Mouse (Mus musculus): ENCODE data around the gene Stac2. TPM values are rescaled to one million over a fixed set of nuclear protein-coding genes. Genes with fewer than 3 reads are reported as not detected.

Gene Stac2
- polyA plus RNA-seq, 1 experiment = 34.6 TPM

DNA sequence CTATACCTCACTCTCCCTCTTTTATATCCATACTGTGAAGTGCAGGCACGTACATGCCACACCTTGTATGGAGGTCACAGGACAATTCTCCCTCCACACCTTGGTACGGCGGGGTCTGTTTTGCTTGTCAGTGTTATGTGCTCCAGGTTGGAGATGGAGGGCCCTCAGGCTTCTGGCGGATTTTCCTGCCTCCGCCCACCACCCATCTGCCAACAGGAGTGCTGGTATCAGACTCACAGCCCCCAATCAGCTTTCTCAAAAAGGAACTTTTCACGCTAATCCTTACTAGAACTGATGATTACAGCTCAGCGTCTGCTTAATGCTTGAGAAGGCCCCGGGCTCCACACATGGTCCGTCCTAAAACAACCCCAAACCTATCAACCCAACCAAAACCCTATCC, 32.9 kb upstream of the Stac2 start:
- no peaks in the 10 kb centered on the region for H3K27me3 ChIP-seq (ENCODE audit: control insufficient read depth, insufficient read depth, insufficient read length)
- H3K4me3 ChIP-seq (ENCODE audit: insufficient read depth, poor library complexity, severe bottlenecking) = no peak overlapping the region
- H3K79me3 ChIP-seq (ENCODE audit: low read depth) = no peaks in the 10 kb centered on the region
- H3K36me3 ChIP-seq (ENCODE audit: control insufficient read depth, insufficient read depth) = no peaks in the 10 kb centered on the region
- TF ChIP-seq USF1 (IDR thresholded peaks at IDR 0.05; ENCODE audit: low read depth) (no peak), MYOG (IDR thresholded peaks at IDR 0.05; ENCODE audit: control insufficient read depth, extremely low read depth, insufficient read length) (no peak), MYOD1 (IDR thresholded peaks at IDR 0.05; ENCODE audit: control insufficient read depth, insufficient read length, low read depth) (no peak), CTCF (IDR thresholded peaks at IDR 0.05; ENCODE audit: control insufficient read depth, insufficient read depth, insufficient read length) (no peak), FOSL1 (IDR thresholded peaks at IDR 0.05; ENCODE audit: insufficient read depth, low read length, poor library complexity, severe bottlenecking) (no peak), CEBPB (IDR thresholded peaks at IDR 0.05; ENCODE audit: low read depth) (no peak), MAX (IDR thresholded peaks at IDR 0.05) (no peak)
- no peak overlapping the region for H3ac ChIP-seq (ENCODE audit: control insufficient read depth, insufficient read length, low read depth)
- H3K79me2 ChIP-seq (ENCODE audit: control insufficient read depth, insufficient read depth) = no peaks in the 10 kb centered on the region

DNA sequence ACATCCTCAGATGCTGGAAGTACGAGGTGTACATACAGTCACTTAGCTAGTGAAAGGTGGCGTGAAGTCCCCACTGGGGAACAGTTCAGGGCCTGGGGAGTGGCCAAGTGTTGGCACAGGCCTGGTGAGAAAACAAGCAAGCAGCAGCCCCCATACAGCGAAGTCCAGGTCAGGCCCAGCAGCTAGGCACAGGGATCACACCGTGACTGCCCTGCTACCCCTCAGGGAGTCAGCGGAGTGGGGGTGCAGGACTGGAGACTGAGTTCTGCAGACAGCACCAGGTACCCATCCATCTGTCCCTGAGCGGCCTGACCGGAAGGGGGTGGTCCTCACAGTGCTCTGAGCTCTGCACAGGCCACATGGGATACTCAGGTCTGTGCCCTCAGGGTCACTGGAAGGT, 29.5 kb upstream of the Stac2 start:
- Histone ChIP-seq H3K36me3 (ENCODE audit: control insufficient read depth, insufficient read depth) (no peaks in the 10 kb centered on the region), H3K27me3 (ENCODE audit: control insufficient read depth, insufficient read depth, insufficient read length) (no peaks in the 10 kb centered on the region)
- TF ChIP-seq CEBPB (IDR thresholded peaks at IDR 0.05; ENCODE audit: low read depth) (no peak), MYOG (IDR thresholded peaks at IDR 0.05; ENCODE audit: control insufficient read depth, extremely low read depth, insufficient read length) (no peak), CTCF (IDR thresholded peaks at IDR 0.05; ENCODE audit: control insufficient read depth, insufficient read depth, insufficient read length) (no peak), MAX (IDR thresholded peaks at IDR 0.05) (no peak), FOSL1 (IDR thresholded peaks at IDR 0.05; ENCODE audit: insufficient read depth, low read length, poor library complexity, severe bottlenecking) (no peak), MYOD1 (IDR thresholded peaks at IDR 0.05; ENCODE audit: control insufficient read depth, insufficient read length, low read depth) (no peak), USF1 (IDR thresholded peaks at IDR 0.05; ENCODE audit: low read depth) (no peak)

GRCm38 (mm10) chr11:98080450-98080849, 27.2 kb upstream of the Stac2 start:
- Histone ChIP-seq H3K36me3 (ENCODE audit: control insufficient read depth, insufficient read depth) (no peaks in the 10 kb centered on the region), H3K79me2 (ENCODE audit: control insufficient read depth, insufficient read depth) (no peaks in the 10 kb centered on the region), H3K27me3 (ENCODE audit: control insufficient read depth, insufficient read depth, insufficient read length) (no peaks in the 10 kb centered on the region), H3K79me3 (ENCODE audit: low read depth) (no peaks in the 10 kb centered on the region), H3ac (ENCODE audit: control insufficient read depth, insufficient read length, low read depth) (no peak overlapping the region), H3K4me3 (ENCODE audit: insufficient read depth, poor library complexity, severe bottlenecking) (no peak overlapping the region)
- TF ChIP-seq MAX (IDR thresholded peaks at IDR 0.05) (no peak), MYOD1 (IDR thresholded peaks at IDR 0.05; ENCODE audit: control insufficient read depth, insufficient read length, low read depth) (no peak), CTCF (IDR thresholded peaks at IDR 0.05; ENCODE audit: control insufficient read depth, insufficient read depth, insufficient read length) (no peak), CEBPB (IDR thresholded peaks at IDR 0.05; ENCODE audit: low read depth) (no peak), USF1 (IDR thresholded peaks at IDR 0.05; ENCODE audit: low read depth) (no peak), MYOG (IDR thresholded peaks at IDR 0.05; ENCODE audit: control insufficient read depth, extremely low read depth, insufficient read length) (no peak), FOSL1 (IDR thresholded peaks at IDR 0.05; ENCODE audit: insufficient read depth, low read length, poor library complexity, severe bottlenecking) (no peak)

More for the DNA sequence above, 29.5 kb upstream of the Stac2 start:
- no peak overlapping the region for H3ac ChIP-seq (ENCODE audit: control insufficient read depth, insufficient read length, low read depth)
- no peaks in the 10 kb centered on the region for H3K79me2 ChIP-seq (ENCODE audit: control insufficient read depth, insufficient read depth)
- no peak overlapping the region for H3K4me3 ChIP-seq (ENCODE audit: insufficient read depth, poor library complexity, severe bottlenecking)
- no peaks in the 10 kb centered on the region for H3K79me3 ChIP-seq (ENCODE audit: low read depth)

- no peak overlapping the region for H3ac ChIP-seq (ENCODE audit: control insufficient read depth, insufficient read length, low read depth)
- no peaks in the 10 kb centered on the region for H3K36me3 ChIP-seq (ENCODE audit: control insufficient read depth, insufficient read depth)
- H3K27me3 ChIP-seq (ENCODE audit: control insufficient read depth, insufficient read depth, insufficient read length) = no peaks in the 10 kb centered on the region
- no peak overlapping the region for H3K4me3 ChIP-seq (ENCODE audit: insufficient read depth, poor library complexity, severe bottlenecking)
- TF ChIP-seq MYOD1 (IDR thresholded peaks at IDR 0.05; ENCODE audit: control insufficient read depth, insufficient read length, low read depth) (no peak), USF1 (IDR thresholded peaks at IDR 0.05; ENCODE audit: low read depth) (no peak), MAX (IDR thresholded peaks at IDR 0.05) (no peak), CEBPB (IDR thresholded peaks at IDR 0.05; ENCODE audit: low read depth) (no peak), CTCF (IDR thresholded peaks at IDR 0.05; ENCODE audit: control insufficient read depth, insufficient read depth, insufficient read length) (no peak), FOSL1 (IDR thresholded peaks at IDR 0.05; ENCODE audit: insufficient read depth, low read length, poor library complexity, severe bottlenecking) (no peak), MYOG (IDR thresholded peaks at IDR 0.05; ENCODE audit: control insufficient read depth, extremely low read depth, insufficient read length) (no peak)
- no peaks in the 10 kb centered on the region for H3K79me2 ChIP-seq (ENCODE audit: control insufficient read depth, insufficient read depth)
- H3K79me3 ChIP-seq (ENCODE audit: low read depth) = no peaks in the 10 kb centered on the region
Measured at GRCm38 (mm10) chr11:98077086-98077485, 23.8 kb upstream of the Stac2 start.

DNA sequence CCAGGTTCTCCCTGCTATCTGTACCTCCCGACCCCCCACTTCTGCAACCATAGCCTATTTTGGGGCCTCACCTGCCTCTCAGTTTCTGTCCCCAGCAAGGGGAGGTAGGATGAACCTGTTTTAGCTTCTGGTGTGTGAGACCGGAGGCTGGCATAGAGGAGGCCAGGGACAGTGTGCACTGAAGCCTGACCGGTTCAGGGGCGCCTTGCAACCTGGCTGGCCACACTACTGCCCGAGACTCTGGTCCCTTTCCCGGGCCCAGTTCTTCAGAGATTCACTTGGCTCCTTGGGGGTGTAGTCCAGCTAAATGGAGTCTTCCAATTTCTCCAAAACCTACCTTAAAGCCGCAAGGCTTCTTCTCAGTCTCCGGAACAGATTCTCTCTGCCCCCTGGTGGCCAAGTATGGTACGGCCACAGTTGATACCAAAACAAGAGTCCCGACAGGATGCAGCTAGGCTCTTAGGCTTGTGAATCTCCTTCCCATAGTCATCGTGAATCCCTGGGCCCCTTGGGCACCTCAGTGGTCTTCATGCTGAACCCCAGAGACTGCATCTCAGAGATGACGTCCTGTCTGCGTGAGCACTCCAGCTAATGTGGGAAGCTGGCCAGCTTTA, 22.0 kb upstream of the Stac2 start:
- no peak overlapping the region for H3K4me3 ChIP-seq (ENCODE audit: insufficient read depth, poor library complexity, severe bottlenecking)

DNA sequence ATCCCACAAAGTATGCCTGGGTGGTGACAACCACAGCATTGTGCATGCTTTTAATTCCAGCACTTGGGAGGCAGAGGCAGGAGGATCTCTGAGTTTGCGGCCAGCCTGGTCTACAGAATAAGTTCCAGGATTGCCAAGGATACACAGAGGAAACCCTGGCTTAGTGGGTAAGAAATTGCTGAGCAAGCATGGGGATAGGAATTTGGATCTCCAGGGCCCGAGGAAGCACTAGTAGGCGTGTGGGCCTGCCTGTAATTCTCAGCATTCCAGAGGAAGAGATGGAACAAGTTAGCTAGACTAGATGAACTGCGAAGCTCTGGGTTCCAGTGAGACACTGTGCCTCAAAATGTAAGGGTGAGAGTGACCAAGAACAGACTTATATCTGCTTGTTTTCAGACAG, 20.2 kb upstream of the Stac2 start:
- H3K4me3 ChIP-seq (ENCODE audit: insufficient read depth, poor library complexity, severe bottlenecking) = no peak overlapping the region
- no peaks in the 10 kb centered on the region for H3K27me3 ChIP-seq (ENCODE audit: control insufficient read depth, insufficient read depth, insufficient read length)
- TF ChIP-seq CTCF (IDR thresholded peaks at IDR 0.05; ENCODE audit: control insufficient read depth, insufficient read depth, insufficient read length) = no peak
- TF ChIP-seq USF1 (IDR thresholded peaks at IDR 0.05; ENCODE audit: low read depth) = no peak
- no peak for TF ChIP-seq CEBPB (IDR thresholded peaks at IDR 0.05; ENCODE audit: low read depth)
- TF ChIP-seq FOSL1 (IDR thresholded peaks at IDR 0.05; ENCODE audit: insufficient read depth, low read length, poor library complexity, severe bottlenecking) = no peak
- TF ChIP-seq MYOD1 (IDR thresholded peaks at IDR 0.05; ENCODE audit: control insufficient read depth, insufficient read length, low read depth) = no peak
- H3ac ChIP-seq (ENCODE audit: control insufficient read depth, insufficient read length, low read depth) = no peak overlapping the region
- H3K79me3 ChIP-seq (ENCODE audit: low read depth) = no peaks in the 10 kb centered on the region
- no peaks in the 10 kb centered on the region for H3K79me2 ChIP-seq (ENCODE audit: control insufficient read depth, insufficient read depth)
- H3K36me3 ChIP-seq (ENCODE audit: control insufficient read depth, insufficient read depth) = no peaks in the 10 kb centered on the region

More for the DNA sequence above, 22.0 kb upstream of the Stac2 start:
- TF ChIP-seq USF1 (IDR thresholded peaks at IDR 0.05; ENCODE audit: low read depth) (no peak), CTCF (IDR thresholded peaks at IDR 0.05; ENCODE audit: control insufficient read depth, insufficient read depth, insufficient read length) (peak; percentile 41)
- no peaks in the 10 kb centered on the region for H3K36me3 ChIP-seq (ENCODE audit: control insufficient read depth, insufficient read depth)
- peak overlapping the region; percentile 3 for H3ac ChIP-seq (ENCODE audit: control insufficient read depth, insufficient read length, low read depth)
- no peaks in the 10 kb centered on the region for H3K79me3 ChIP-seq (ENCODE audit: low read depth)
- H3K27me3 ChIP-seq (ENCODE audit: control insufficient read depth, insufficient read depth, insufficient read length) = no peaks in the 10 kb centered on the region
- no peaks in the 10 kb centered on the region for H3K79me2 ChIP-seq (ENCODE audit: control insufficient read depth, insufficient read depth)
